Mouse (Mus musculus): Measurements from ENCODE around the gene Picalm.
A peak's percentile ranks its signal among the peaks of the same experiment; 100 is the strongest.

The Picalm gene

GRCm38 (mm10) chr7:90129732-90130392 is at the start of gene Picalm:
Gene Picalm, plus strand, starts transcription at chr7:90130213.
- peak; percentile 94 for DNase-seq (ENCODE audit: low spot score)

GRCm38 (mm10) chr7:90083799-90084198 is 46.2 kb upstream of the Picalm start:
- DNase-seq (ENCODE audit: low spot score): no peak

- DNase-seq (ENCODE audit: low spot score): no peak
Observed at GRCm38 (mm10) chr7:90084531-90084930, 45.5 kb upstream of the Picalm start.

- DNase-seq (ENCODE audit: low spot score): no peak
Observed at GRCm38 (mm10) chr7:90085713-90086112, 44.3 kb upstream of the Picalm start.

- DNase-seq (ENCODE audit: low spot score): no peak
Observed at GRCm38 (mm10) chr7:90086821-90087220, 43.2 kb upstream of the Picalm start.

- DNase-seq (ENCODE audit: low spot score): peak; percentile 25
Observed at GRCm38 (mm10) chr7:90090996-90091395, 39.0 kb upstream of the Picalm start.

- no peak for DNase-seq (ENCODE audit: low spot score)
Observed at GRCm38 (mm10) chr7:90091756-90092155, 38.3 kb upstream of the Picalm start.

GRCm38 (mm10) chr7:90092452-90093450 is 37.3 kb upstream of the Picalm start:
- no peak for DNase-seq (ENCODE audit: low spot score)

GRCm38 (mm10) chr7:90095097-90095496 is 34.9 kb upstream of the Picalm start:
- no peak for DNase-seq (ENCODE audit: low spot score)

- peak; percentile 16 for DNase-seq (ENCODE audit: low spot score)
Observed at GRCm38 (mm10) chr7:90095766-90096372, 34.1 kb upstream of the Picalm start.

- no peak for DNase-seq (ENCODE audit: low spot score)
Observed at GRCm38 (mm10) chr7:90096609-90097008, 33.4 kb upstream of the Picalm start.

GRCm38 (mm10) chr7:90098253-90098652 is 31.8 kb upstream of the Picalm start:
- DNase-seq (ENCODE audit: low spot score): no peak

GRCm38 (mm10) chr7:90099248-90099647 is 30.8 kb upstream of the Picalm start:
- DNase-seq (ENCODE audit: low spot score): no peak

GRCm38 (mm10) chr7:90100614-90101160 is 29.3 kb upstream of the Picalm start:
- DNase-seq (ENCODE audit: low spot score): no peak

GRCm38 (mm10) chr7:90116100-90116499 is 13.9 kb upstream of the Picalm start:
- DNase-seq (ENCODE audit: low spot score): no peak

GRCm38 (mm10) chr7:90120106-90120505 is 9.9 kb upstream of the Picalm start:
- DNase-seq (ENCODE audit: low spot score): no peak

- no peak for DNase-seq (ENCODE audit: low spot score)
Observed at GRCm38 (mm10) chr7:90124991-90125390, 5.0 kb upstream of the Picalm start.

GRCm38 (mm10) chr7:90128631-90129200 is 1.3 kb upstream of the Picalm start:
- DNase-seq (ENCODE audit: low spot score): no peak

- DNase-seq (ENCODE audit: low spot score): peak; percentile 79
Observed at GRCm38 (mm10) chr7:90129271-90129731, 712 bp upstream of the Picalm start.

GRCm38 (mm10) chr7:90130501-90131375 is 725 bp downstream of the Picalm start:
- DNase-seq (ENCODE audit: low spot score): peak; percentile 49

GRCm38 (mm10) chr7:90131376-90131651 is 1.3 kb downstream of the Picalm start:
- DNase-seq (ENCODE audit: low spot score): no peak
